Mouse (Mus musculus): ENCODE data around the gene Iqch.

Iqch gene

DNA sequence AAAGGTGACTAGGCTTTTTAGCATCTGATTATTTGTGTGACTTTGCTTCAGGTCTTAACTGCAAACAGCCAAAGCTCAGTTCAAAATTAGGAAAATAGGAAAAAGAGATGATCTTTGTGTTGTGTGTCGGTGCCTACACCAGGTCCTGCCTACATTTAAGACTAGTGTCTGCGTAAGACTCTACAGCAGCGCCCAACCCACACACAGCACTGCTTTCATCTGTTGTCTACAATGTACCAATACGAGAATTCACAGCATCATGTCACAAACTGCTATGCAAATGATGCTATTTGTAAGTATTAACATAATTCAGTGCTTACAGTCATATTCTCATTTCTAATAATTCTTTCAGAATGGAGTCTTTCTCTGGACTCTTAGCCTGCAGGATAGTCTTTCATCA, 108.5 kb downstream of the Iqch start:
- DNase-seq (ENCODE audit: low read depth, low spot score): no peak

DNA sequence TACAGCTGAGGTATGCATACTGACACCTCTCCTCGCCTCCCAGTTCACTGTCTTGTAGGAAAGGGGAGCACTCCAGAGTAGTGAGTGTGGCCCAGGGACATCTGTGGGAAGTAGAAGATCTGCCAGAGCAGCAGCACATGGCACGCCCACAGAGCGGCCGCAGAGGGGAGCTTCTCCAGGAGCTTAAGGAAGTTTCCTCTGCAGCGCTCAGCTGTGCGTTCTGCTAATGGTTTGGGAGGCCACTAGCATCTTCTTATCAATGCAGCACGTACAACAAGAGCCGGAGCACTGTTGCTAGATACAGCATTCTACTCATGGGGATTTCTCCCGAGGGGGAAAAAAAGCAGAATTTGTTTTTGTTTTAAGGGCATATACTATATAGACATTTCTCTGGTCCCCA, 110.0 kb downstream of the Iqch start:
- no peak for DNase-seq (ENCODE audit: low read depth, low spot score)

DNA sequence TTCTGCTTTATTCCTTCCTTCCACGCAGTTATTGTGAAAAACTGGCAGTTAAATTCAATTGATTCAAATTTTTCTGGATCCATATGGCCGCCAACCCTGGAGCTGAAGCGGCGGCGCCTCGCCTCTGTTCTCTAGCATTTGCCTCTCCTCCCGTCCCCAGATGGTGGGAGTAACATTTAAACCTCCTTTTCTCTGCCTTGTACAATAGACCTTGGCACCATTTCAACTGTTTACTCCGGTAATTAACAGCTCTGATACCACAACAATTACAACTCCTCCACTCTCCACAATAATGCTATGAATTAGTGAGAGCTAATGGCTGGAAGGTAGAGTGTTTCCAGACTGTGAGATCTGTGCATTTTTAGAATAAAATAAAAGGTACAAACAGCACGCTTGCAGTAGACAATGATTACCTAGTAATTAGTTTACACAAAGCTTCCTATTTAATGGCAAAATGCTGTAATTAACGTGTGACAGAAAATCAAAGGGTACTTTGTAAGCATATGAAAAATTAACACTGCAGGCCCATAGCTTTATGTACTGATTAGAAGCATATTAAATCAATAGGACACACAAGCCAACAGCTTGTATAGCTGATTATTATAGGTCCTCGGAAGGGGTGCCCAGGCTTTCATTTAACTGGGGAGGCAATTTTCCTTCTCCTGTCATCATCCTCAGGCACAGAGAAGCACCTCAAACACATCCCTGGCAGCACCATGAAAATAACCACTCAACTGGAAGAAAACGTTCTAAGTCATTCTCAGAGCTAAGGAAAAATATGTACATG, 111.6 kb downstream of the Iqch start:
- DNase-seq (ENCODE audit: low read depth, low spot score): no peak

DNA sequence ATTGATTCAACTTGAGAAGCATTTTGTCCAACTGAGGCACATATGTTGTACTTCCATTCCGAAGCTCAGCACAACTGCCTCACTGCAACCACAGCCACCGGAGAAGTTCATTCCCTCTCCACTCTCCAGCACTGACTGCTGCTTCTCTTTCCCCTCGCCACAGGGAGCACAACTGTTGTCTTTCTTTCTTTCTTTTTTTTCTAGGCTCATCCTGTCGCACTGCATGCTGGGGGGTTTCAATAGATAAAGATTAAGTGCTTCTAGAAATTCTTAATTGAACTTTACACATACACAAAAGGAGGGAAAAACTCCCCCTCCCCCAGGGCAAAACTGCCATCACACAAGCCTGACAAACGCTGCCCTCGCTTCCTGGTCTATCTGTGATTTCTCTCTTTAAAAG, 113.1 kb downstream of the Iqch start:
- DNase-seq (ENCODE audit: low read depth, low spot score): no peak

DNA sequence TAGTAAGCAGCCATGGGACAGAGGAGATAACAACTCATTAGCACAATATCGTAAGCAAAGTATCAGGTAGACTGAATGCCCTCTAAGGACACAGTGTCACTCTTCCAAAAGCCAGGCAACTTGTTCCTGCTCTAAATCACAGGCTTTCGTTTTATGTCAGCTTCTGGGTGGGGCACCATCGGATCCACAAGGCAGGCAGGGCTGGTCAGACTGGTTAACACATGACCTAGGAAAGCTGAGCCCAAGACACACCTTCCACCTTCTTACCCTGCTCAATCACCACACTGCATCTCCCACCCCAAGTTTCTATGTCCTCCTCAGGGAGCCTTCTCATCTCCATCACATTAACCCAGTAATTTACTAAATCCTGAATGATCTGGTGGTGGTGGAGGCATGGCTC, 136.7 kb downstream of the Iqch start:
- no peak for DNase-seq (ENCODE audit: low read depth, low spot score)

DNA sequence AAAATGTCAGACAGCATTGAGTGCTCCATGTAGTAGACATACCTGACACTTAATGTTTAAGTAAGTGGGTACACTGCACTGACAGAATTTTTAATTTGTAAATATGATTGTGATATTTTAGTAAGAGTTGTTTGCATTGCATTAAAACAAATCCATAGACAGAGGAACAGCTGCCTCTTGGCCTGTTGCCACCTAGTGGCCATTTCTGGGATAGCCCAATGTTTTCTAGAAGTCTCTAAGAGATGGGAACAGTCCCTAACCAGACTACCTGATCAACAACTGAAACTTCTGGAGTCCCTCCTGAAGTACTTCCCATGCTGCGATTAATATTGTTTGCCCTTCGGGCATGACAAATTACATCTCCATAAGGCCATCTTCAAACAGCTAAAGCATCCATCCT, 140.0 kb downstream of the Iqch start:
- peak; percentile 39 for DNase-seq (ENCODE audit: low read depth, low spot score)

DNA sequence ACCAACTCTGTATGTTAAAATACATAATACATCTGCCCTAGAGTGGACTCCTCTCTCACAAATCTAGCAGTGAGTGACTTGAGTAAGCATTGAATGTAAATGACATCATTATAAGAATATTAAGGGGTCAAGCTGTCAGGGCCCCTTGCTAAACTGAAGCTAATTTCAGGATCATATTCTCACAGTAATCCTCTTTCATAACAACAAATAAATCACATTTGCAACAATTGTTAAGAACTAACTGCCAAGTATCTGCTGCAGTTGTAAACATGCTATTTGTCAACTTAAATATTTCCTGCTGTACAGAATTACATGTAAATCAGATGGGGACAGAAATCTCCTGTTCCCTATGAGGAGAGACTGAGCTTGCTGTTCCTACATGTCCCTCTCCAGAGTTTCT, 145.9 kb downstream of the Iqch start:
- DNase-seq (ENCODE audit: low read depth, low spot score): no peak

DNA sequence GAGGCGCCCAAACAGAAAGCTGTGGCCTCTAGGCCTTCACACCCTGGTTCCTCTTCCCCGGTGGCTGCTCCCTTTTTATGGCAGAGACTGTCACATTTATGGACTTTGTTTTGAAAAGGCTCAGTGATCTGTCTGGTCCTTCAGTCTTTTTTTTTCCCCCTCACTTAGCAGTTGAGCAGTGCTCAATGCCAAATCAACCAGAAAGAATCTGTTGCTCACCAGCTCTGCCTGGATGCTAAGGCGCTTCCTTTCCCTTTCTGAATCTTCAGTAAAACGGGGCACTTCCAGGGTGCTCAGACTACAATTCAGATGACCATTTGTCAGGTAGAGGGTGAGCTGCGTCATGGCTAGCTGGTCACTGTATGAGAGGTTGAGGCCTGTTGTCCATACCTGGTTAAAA, 148.0 kb downstream of the Iqch start:
- DNase-seq (ENCODE audit: low read depth, low spot score): no peak

DNA sequence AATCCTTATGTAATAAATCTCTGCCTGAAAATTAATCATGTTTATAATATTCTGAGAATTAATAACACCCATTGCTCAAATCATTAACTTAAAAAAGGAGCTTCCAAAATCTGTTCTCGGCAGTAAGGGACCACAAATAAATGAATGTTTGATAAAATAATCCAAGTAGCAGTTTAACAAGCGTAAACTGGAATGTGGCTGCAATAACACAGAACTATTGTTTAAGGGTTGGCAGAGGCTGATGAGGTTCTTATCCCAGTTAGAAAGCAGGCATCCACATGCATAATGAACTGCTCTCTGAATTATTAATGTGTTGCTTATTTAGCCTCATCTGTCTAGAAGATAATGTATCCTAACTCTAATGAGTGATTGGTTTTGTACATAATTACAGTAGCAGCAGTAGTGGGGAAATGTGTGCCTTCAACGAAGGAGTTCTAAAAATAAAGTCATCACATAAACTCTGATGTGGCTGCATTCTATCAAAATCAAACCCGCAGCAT, 151.7 kb downstream of the Iqch start:
- DNase-seq (ENCODE audit: low read depth, low spot score): no peak

DNA sequence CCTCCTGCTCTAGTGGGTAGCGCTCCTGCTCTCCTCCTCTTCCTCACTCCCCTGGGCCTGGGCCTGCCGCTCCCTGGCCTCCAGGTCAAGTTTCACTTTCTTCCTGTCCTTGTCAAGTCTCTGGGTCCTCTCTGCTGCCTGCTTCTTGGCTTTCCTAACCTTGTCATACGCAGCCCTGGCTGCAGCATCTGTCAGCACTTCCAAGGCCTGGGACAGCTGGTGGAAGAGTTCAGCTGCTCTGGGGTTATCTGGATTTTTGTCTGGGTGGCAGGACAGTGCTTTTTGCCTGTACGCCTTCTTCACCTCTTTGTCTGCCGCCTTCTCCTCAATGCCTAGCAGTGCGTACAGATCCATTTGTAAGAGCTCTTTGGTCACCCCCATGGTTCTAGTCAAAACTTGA, 158.6 kb downstream of the Iqch start:
- no peak for DNase-seq (ENCODE audit: low read depth, low spot score)

DNA sequence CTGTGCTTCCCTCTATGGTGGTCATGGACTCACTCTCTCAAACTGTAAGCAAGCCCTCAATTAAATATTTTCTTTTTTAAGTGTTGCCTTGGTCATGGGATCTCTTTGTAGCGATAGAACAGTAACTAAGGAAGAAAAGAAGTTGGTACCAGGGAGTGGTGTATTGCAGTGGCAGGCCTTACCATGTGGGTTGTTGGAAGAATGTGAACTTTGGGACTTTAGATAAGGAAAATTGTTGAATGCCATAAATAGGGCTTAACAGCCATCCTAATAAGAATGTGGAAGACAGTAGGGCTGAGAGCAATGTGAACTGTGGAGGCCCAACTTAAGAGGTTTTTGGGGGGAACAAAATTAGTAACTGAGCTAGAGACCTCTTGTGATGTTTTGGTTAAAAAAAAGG, 171.6 kb downstream of the Iqch start:
- DNase-seq (ENCODE audit: low read depth, low spot score): no peak

DNA sequence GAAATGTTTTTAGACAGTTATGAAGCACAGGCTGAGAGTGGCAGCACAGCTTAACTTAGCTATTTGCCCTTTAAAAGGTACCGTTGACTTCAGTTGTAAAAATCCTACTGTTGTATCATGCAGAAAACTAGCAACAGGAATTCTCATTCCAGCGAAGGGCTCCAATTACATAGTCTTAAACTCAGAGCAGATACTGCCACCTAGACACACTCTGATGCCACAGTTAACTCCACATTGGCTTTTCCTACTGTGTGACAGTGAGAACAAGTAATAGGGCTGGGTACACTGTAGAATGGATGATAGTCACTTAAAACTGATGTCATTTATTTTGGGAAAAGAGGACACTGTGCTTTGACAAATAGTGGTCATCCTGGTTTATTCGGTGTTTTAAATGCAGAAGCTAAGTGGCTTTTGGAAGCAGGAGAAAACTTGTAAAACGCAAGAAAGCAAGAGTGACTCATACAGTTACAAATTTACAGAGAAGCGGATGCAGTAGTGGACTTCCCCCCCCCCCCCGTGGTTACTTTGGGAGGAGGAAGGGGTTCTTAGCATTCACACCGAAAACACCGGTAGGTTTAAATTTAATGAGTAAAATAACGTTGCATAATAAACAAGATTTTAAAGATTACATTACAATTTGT, 181.1 kb downstream of the Iqch start:
- no peak for DNase-seq (ENCODE audit: low read depth, low spot score)

DNA sequence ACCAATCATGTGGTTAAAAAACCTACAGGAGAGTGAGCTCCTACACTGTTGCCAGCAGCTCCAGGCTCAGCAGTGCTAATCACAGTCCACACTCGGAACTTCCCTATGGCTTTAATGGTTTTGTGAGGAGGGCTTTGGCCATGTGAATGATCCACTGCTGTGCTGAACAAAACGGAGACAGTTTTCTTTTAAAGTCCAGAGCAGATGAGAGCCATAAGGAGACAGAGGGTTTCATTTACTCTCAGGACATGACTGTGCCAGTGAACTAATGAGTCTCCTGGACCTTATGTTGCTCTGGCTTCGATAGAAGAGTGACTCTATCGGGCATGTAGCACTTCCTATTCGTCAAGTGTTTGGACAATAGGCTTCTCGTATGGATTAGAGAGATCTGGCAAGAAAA, 181.9 kb downstream of the Iqch start:
- DNase-seq (ENCODE audit: low read depth, low spot score): no peak

DNA sequence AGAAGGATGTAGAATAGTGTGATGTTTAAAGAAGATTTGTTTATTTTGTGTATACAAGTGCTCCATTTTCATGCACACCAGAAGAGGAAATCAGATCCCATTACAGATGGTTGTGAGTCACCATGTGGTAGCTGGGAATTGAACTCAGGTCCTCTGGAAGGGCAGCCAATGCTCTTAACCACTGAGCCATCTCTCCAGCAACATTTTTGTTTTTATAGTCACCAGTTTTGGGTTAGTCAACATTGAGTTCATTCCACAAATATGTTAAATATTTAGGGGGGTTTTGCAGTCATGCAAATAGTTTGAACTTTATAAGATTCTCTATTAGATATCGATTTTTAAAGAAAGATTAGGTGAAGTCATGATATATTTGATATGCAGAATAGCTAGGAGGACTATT, 202.1 kb downstream of the Iqch start:
- DNase-seq (ENCODE audit: low read depth, low spot score): no peak

DNA sequence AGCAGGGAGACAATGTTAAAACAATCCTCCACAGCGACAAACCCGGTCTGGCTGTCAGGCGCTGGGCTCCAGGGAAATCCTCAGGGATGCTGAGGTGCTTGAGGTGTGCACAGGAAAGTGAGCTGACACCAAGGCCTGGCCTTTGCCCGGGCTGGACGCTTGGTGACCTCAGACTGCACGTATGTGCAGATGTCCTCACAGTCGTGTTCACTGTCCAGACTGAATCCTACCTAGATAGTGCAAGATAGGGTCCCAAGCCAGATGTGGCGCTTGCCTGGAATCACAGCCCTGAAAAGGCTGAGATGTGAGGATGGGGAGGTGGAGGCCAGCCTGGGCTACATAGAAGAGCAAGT, 202.9 kb downstream of the Iqch start:
- no peak for DNase-seq (ENCODE audit: low read depth, low spot score)

DNA sequence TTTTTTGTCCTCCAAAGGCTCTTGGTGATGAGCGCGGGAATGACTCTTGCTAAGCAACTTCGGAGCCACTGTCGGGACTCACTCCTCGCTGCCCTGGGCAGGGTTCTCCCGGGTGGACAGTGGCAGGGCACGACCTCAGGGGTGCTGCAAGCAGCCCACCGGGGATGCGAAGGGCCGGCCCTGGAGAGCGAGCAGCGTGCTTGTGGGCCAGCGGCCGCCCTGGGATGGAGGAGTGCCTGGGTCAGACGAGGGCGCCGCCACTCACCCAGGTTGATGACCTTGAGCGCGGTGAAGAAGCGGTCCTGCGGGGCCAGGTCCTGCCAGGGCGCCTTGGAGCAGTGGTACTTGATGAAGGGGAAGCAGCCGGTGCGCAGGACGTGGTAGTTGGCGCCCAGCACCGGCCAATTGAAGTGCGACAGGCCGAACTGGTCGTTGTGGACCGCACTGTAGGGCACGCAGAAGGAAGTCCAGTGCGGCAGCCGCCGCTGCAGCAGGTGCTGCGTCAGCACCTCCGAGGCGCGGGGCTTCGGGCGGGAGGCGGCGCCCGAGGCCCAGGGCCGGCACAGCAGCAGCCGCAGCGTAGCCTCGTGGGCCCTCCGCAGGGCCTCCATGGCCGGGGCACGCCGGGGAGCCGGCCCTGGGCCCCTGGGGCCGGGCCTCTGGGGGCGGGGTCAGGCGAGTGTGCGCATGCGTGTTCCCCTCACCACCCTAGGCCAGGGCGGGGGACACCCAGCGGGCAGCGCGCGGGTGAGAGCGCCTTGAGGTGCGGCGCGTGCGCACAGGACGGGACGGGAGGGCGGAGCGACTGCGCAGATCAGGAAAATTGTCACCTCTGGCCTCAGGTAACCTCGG, 203.5 kb downstream of the Iqch start, which contains the start of gene 2300009A05Rik:
TSS of gene 2300009A05Rik (minus strand) at position 636 of the 852 bp plus-strand sequence.
- peak; percentile 90 for DNase-seq (ENCODE audit: low read depth, low spot score)

DNA sequence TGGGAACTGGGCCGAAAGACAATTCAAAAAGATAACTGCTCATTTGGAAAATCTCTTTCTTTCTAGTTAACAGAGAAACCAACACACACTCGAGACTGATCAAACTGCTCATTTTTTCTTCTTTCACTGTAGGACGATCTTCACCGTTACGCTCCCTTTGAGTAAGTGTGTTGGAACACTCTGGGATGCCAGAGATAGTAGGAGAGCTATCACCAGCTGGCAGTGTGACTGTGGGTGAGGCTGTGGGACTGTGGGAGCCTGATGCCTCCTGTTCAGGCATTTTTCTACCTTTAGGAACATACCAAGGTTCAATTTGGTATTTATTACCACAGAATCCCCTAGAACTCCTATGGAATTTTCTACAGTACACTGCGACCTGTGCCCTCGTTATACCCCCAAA, 206.7 kb downstream of the Iqch start:
- no peak for DNase-seq (ENCODE audit: low read depth, low spot score)

DNA sequence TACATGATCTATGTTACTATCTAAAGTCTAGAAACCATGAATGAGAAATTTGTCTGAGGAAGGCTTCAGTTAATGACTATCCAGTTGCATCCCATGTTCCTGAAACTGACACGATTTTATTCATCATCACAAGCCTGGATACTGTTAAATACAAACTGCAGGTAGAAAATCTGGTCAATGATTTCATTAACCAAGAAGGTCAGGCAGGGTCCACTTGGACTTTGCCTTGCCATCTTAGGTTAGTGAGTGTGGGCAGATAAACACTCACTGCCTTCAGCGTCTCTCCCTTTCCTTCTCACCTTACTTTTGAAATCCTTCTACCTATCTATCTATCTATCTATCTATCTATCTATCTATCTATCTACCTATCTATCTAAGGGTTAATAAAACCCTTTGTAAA, 211.0 kb downstream of the Iqch start:
- no peak for DNase-seq (ENCODE audit: low read depth, low spot score)

DNA sequence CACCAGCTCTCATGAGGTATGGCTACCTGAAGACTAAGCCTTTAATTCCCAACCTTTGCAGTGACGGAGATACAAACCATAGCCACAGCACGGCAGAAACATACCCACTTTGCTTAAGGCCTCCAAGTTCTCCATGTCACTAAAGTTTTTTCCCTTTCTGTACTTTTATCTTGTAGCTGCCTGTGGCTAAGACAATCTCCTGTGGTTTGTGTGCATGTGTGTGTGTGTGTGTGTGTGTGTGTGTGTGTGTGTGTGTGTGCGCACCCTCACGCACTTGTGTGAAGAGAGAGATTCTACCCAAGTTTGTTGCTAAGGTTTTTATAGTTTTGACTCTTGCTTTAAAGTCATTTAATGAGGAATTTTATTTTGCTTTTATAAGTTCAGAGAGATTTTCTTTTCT, 219.5 kb downstream of the Iqch start:
- no peak for DNase-seq (ENCODE audit: low read depth, low spot score)

DNA sequence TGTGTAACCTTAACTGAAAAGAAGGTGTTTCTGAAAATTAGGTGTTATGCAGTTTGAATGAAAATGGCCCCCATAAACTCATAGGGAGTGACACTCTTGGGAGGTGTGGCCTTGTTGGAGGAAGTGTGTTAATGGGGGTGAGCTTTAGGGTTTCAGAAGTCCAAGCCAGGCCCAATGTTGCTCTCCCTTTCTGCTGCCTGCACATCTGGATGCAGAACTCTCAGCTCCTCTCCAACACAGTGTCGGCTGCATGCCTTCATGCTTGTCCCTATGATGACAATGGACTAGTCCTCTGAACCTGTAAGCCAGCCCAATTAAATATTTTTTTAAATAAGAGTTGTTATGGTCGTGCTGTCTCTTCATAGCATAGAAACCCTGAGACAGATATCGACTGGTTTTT, 222.0 kb downstream of the Iqch start:
- DNase-seq (ENCODE audit: low read depth, low spot score): no peak

DNA sequence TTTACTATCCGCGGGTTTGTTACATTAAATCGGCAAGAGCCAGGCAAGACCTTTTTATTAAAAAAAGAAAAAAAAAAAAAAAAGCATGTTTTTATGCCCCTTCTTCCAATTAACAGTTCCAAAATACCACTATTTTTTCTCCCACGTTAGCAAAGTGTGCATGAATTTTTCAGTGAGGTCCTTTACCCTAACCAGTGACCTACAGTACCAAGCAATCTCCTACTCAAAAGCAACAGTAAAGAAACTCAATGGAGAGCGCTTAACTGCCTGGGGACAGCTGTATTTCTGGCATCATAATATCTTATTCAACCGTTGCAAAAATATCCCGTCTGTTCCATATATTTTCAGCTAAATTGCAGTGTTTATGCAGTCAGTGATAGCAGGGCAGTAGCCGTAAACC, 224.1 kb downstream of the Iqch start:
- peak; percentile 16 for DNase-seq (ENCODE audit: low read depth, low spot score)
